Mouse (Mus musculus): ENCODE data around the gene Usp35.

GRCm38 (mm10) chr7:97360955-97361354 is 29.1 kb upstream of the Usp35 start:
- TF ChIP-seq CTCF (IDR thresholded peaks at IDR 0.05) = no peak
- TF ChIP-seq EP300 (IDR thresholded peaks at IDR 0.05) = no peak

Measured in lung, postnatal 0 days (tissue).